Mouse (Mus musculus) MEL (cell line): ENCODE results near the gene Mtfmt.

ENCODE experiments used
- E2F4 ChIP-seq: IDR thresholded peaks from 2 replicates; pipeline ENCODE4 v1.6.1; 2011; ENCODE audit warnings: low read depth, low read length, improper control_type of control experiment, borderline replicate concordance
- EP300 ChIP-seq, 2 experiments: IDR thresholded peaks; 2 replicates each; pipeline ENCODE4 v1.6.1; 2011; ENCODE audit warnings: improper control_type of control experiment in 2 of 2, low read length in 2 of 2, low read depth in 1 of 2, mild to moderate bottlenecking in 1 of 2
- NRF1 ChIP-seq: IDR thresholded peaks from 2 replicates; pipeline ENCODE4 v1.6.1; 2014; ENCODE audit warnings: low read depth, mild to moderate bottlenecking, inconsistent platforms, low read length, improper control_type of control experiment, moderate library complexity; ENCODE audit not compliant: poor library complexity, insufficient read depth, severe bottlenecking
- POLR2A ChIP-seq, 2 experiments: IDR thresholded peaks; 2 replicates each; pipeline ENCODE4 v1.6.1; 2011 to 2012; ENCODE audit warnings: low read length in 2 of 2, mild to moderate bottlenecking in 2 of 2, control low read depth in 1 of 2, improper control_type of control experiment in 1 of 2, low read depth in 1 of 2, moderate library complexity in 1 of 2; ENCODE audit not compliant: control insufficient read depth in 1 of 2, insufficient read depth in 1 of 2, poor library complexity in 1 of 2
- TCF12 ChIP-seq: IDR thresholded peaks from 2 replicates; pipeline ENCODE4 v1.6.1; 2014; ENCODE audit warnings: low read depth, mild to moderate bottlenecking, inconsistent platforms, low read length, improper control_type of control experiment, moderate library complexity

GRCm38 (mm10) chr9:65480071-65480470 lies 44.5 kb downstream of the Mtfmt start:
- no peak for TF ChIP-seq TCF12
- TF ChIP-seq E2F4 = no peak
- TF ChIP-seq POLR2A (IDR thresholded peaks at IDR 0.05; ENCODE audit: control insufficient read depth in 1 of 2, insufficient read depth in 1 of 2, low read depth in 1 of 2, low read length in 2 of 2, poor library complexity in 1 of 2) = no peak
- no peak for TF ChIP-seq NRF1
- TF ChIP-seq EP300 (IDR thresholded peaks at IDR 0.05; ENCODE audit: low read depth in 1 of 2, low read length in 2 of 2) = no peak
